Mouse (Mus musculus): ENCODE measurements around the gene Pigs. TPM values are rescaled to one million over a fixed set of nuclear protein-coding genes. Genes with fewer than 3 reads are reported as not detected.
A peak's percentile ranks its signal among the peaks of the same experiment; 100 is the strongest.

Pigs gene
- polyA plus RNA-seq, 1 experiment from 2014 or later = 83.9 TPM

DNA sequence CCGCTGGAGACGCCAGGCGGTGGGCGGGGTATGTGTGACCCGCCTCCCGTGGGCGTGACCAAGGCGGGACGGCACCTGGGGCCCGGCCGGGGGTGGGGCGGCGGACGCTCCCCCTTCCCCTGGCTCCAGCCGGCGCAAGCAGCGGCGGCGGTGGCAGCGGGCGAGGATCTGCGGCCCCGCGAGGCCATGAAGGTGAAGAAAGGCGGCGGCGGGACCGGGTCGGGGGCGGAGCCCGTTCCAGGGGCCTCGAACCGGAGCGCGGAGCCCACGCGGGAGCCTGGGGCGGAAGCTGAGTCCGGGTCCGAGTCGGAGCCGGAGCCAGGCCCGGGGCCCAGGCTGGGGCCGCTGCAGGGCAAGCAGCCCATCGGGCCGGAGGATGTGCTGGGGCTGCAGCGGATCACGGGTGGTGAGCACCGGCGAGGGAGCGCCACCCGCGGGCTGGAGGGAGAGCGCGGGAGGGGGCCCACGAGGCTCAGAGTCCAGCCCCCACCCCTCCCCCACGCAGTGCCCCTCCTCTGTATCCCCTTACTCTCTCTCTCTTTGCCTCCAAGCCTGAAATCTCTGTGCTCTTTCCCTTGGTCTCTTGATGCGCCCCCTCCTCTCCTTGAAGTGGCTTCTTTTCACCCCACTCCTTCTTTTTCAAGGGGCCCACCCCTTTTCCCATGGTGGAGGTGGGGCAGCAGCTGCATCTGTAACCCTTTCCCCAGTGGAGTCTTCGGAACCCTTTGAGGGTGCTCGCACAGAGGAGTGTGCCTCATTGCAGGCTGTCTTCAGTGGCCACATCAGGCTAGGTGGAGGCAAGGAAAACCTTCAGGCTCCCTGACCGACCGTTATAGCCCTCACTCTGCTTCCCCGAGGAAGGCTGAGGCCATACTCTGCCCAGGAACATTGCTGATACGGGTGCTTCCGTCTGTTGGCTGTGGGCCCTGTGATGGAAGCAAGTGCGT is 15.4 kb downstream of the Pigs start, which contains the start of gene Unc119:
TSS of gene Unc119 (plus strand) at position 102 of the 947 bp plus-strand sequence.
- peak; percentile 82 for ATAC-seq (ENCODE audit: insufficient number of reproducible peaks, low FRiP score, low TSS enrichment, low read depth)
- Histone ChIP-seq H3K4me2 (peak within 1 kb of the TSS; percentile 78), H3K4me3 (peak within 1 kb of the TSS; percentile 93), H3K27ac (peak within 1 kb of the TSS; percentile 90), H3K36me3 (peaks cover 39% of the 10 kb centered on the region), H3K27me3 (no peaks in the 10 kb centered on the region), H3K9ac (peak within 1 kb of the TSS; percentile 89), H3K4me1 (peaks cover 37% of the 10 kb centered on the region), H3K9me3 (no peaks in the 10 kb centered on the region)
- under 1% methylated on average over 61 of the region's 66 CpGs for WGBS

DNA sequence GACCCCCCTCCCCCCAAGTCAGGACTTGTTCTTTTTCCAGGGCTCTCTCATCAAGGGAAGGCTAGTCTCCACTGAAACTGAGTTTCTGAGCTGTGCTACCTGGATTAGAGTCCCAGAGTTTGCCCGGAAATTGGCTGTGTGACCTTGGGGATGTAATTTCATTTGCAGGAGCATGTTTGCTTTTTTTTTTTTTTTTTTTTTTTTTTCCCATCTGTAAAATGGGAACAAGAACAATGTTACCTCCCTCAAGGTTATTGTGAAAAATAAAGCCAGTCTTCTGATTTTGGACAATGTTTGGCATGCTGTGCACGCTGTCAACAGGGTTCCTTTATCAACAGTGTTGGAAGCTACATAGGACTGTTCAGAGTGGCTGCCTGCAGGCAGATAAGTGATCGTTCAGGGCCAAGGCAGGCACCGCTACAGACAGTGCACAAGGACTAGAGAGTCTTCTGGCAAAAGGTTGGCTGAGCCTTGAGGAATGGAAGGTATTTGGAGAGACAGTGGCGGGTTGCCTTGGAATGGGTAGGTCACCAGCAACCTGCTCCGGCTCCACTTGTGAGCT is 16.2 kb downstream of the Pigs start:
- WGBS = 61% methylated on average over 6 of the region's 6 CpGs
- no peak for ATAC-seq (ENCODE audit: insufficient number of reproducible peaks, low FRiP score, low TSS enrichment, low read depth)

DNA sequence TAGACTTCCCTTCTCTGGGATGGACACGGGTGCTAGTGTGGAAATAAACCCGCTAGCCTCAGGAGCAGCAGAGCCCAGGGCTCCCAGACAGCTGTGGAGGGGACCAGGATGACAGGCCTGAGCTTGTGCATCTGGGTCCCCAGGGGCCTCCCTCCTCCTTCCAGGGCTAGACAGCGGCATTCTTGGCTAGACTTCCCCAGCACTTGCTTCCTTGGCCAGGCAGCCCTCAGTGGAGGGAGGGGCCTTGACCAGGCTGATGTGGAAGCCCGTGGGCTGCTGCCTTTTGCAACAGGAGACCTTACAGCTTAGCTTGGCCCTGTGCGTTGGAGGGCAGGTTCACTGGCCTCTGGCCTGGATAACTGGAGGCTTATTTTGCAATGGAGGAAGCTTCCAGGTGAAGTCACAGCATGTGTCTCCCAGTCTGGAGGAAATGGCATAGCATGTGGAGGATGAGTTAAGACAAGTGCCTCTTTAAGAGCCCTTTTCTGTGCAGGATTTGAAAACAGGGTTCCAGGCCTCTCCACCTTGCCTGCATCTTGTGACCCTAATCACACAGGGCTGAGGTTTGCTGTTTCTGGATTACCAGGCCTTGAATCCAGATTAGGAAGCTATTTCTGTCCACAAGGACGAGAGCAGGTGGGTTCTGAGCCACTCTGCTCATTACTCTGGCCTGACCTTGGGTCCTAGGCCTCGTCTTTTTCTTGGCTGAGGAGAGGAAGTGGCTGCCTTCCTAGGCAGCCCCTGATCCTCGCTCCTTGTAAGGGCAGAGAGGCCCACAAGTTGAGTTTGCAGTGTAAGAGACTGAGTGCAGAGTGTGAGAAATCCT is 16.9 kb downstream of the Pigs start:
- H3K27ac ChIP-seq = peak overlapping the region; percentile 30
- H3K4me2 ChIP-seq = peak overlapping the region; percentile 26
- H3K27me3 ChIP-seq = no peaks in the 10 kb centered on the region
- H3K36me3 ChIP-seq = peaks cover 29% of the 10 kb centered on the region
- peaks cover 37% of the 10 kb centered on the region for H3K4me1 ChIP-seq
- 49% methylated on average over 8 of the region's 8 CpGs for WGBS
- no peaks in the 10 kb centered on the region for H3K9me3 ChIP-seq
- H3K4me3 ChIP-seq = peak overlapping the region; percentile 93; the same call in 1 of the 2 replicates
- H3K9ac ChIP-seq = no peak overlapping the region
- ATAC-seq (ENCODE audit: insufficient number of reproducible peaks, low FRiP score, low TSS enrichment, low read depth) = no peak

More for the DNA sequence above, 16.2 kb downstream of the Pigs start:
- Histone ChIP-seq H3K4me3 (peak overlapping the region; percentile 93), H3K36me3 (peaks cover 36% of the 10 kb centered on the region), H3K4me1 (peaks cover 37% of the 10 kb centered on the region), H3K9ac (no peak overlapping the region; the same call in 1 of the 2 replicates), H3K4me2 (peak overlapping the region; percentile 78), H3K9me3 (no peaks in the 10 kb centered on the region), H3K27me3 (no peaks in the 10 kb centered on the region), H3K27ac (peak overlapping the region; percentile 90)

DNA sequence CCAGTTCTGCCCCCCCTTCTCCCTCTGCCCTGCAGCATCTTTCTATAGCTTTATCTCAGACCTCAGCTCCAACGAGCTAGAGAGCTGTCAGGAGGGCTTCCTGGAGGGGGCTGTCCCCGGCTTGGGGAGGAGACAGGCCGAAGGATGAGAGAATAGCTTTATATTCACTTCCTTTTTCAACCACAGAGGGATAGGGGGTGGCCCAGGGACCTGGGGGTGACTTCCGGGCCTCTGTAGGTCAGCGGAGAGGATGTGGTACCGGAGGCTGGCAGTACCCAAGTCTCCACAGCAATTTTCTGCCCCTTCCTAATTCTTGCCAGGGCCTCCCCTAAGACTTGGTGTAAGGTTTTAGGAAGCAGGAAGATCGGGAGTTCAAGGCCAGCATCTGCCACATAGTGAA is 17.6 kb downstream of the Pigs start:
- Histone ChIP-seq H3K4me2 (no peak overlapping the region), H3K4me3 (no peak overlapping the region), H3K27ac (no peak overlapping the region), H3K9me3 (no peaks in the 10 kb centered on the region), H3K27me3 (no peaks in the 10 kb centered on the region), H3K9ac (no peak overlapping the region), H3K4me1 (peaks cover 37% of the 10 kb centered on the region), H3K36me3 (peaks cover 23% of the 10 kb centered on the region)
- 71% methylated on average over 7 of the region's 7 CpGs for WGBS
- ATAC-seq (ENCODE audit: insufficient number of reproducible peaks, low FRiP score, low TSS enrichment, low read depth) = no peak

DNA sequence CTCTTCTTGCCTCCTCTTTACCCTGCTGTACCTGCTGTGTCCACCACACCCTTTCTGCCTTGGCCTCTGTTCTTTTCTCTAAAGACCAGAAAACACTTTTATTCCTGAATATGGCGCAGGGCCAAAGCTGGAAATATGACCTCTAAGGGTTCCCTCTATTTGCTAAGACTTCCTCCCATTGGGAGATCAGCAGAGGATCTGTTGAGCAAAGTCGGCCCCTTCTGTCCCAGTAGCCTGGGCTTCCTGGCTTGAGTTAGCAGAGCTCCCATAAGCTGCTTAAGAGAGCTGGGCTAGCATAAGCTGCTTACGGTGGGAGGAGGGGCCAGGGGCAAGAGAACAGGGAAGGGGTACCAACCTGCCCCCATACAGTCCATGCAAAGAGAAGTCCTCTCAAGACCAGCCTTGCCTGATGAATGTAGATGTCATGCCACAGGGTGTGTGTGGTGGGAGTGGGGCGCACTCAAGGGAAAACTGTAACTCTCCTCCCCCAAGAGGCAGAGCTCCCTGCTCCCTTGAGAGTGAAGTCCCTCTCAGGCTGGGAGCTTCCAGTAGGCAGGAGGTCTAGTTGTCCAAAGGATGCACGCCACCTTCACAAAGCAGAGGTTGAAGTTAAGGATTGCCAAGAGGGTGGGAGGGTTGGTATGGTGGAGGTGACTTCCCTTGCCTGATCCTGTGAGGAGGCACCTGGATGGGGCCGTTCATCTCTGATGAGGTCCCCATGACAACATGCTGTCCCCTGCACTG is 18.3 kb downstream of the Pigs start:
- no peak overlapping the region for H3K27ac ChIP-seq
- peaks cover 37% of the 10 kb centered on the region for H3K4me1 ChIP-seq
- 75% methylated on average over 6 of the region's 6 CpGs for WGBS
- H3K9me3 ChIP-seq = no peaks in the 10 kb centered on the region
- no peak for ATAC-seq (ENCODE audit: insufficient number of reproducible peaks, low FRiP score, low TSS enrichment, low read depth)
- H3K4me3 ChIP-seq = no peak overlapping the region
- no peak overlapping the region for H3K9ac ChIP-seq
- peaks cover 16% of the 10 kb centered on the region for H3K36me3 ChIP-seq
- H3K27me3 ChIP-seq = no peaks in the 10 kb centered on the region
- H3K4me2 ChIP-seq = no peak overlapping the region

DNA sequence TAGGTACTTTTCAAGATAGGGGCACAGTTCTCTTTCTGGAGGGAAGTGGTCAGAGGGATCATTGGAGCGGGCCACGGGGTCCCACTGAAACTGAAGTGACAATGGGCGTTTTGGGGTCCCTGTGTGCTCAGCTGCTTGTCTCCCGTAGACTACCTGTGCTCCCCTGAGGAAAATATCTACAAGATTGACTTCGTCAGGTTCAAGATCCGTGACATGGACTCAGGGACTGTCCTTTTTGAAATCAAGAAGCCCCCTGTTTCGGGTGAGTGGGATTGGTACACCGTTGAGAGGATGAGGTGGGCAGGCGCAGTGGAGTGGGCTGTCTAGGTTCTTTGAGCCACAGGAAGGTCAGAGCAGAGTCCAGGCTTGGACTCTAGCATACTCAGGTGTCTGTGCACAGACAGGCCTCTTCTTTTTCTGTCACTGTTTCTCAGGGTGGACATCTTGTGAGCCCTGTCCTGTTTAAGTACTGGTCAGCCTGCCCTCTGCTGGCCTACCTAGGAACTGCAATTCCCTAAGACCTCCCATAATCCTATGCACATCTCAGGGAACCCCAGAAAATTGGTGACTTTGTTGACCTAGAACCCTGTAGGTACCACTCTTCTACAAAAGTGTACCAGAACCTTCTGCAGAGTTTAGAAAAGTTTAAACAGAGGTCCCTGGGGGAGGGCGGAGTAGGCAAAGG is 19.0 kb downstream of the Pigs start:
- Histone ChIP-seq H3K27ac (no peak overlapping the region), H3K36me3 (peaks cover 13% of the 10 kb centered on the region), H3K4me3 (no peak overlapping the region), H3K9me3 (no peaks in the 10 kb centered on the region), H3K4me1 (peaks cover 37% of the 10 kb centered on the region), H3K4me2 (no peak overlapping the region), H3K9ac (no peak overlapping the region), H3K27me3 (no peaks in the 10 kb centered on the region)
- WGBS = 94% methylated on average over 10 of the region's 10 CpGs
- ATAC-seq (ENCODE audit: insufficient number of reproducible peaks, low FRiP score, low TSS enrichment, low read depth) = no peak

DNA sequence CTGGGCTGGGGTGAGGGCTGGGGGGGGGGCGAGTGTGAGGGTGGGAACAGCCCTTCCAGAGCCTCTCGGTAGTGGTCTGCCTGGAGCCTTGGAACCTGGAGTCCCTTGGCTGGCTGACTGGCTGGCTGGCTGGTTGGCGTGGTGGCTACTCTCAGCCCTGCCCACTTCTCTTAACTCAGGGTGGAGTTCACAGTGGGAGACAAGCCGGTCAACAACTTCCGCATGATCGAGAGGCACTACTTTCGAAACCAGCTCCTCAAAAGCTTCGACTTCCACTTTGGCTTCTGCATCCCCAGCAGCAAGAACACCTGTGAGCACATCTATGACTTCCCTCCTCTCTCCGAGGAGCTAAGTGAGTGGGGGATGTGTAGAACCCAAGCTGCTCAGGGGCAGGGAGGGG is 19.7 kb downstream of the Pigs start:
- Histone ChIP-seq H3K36me3 (peaks cover 13% of the 10 kb centered on the region), H3K27ac (no peak overlapping the region), H3K4me1 (peaks cover 37% of the 10 kb centered on the region), H3K27me3 (no peaks in the 10 kb centered on the region), H3K9me3 (no peaks in the 10 kb centered on the region), H3K4me3 (no peak overlapping the region), H3K9ac (no peak overlapping the region), H3K4me2 (no peak overlapping the region)
- no peak for ATAC-seq (ENCODE audit: insufficient number of reproducible peaks, low FRiP score, low TSS enrichment, low read depth)
- WGBS = 81% methylated on average over 9 of the region's 9 CpGs

DNA sequence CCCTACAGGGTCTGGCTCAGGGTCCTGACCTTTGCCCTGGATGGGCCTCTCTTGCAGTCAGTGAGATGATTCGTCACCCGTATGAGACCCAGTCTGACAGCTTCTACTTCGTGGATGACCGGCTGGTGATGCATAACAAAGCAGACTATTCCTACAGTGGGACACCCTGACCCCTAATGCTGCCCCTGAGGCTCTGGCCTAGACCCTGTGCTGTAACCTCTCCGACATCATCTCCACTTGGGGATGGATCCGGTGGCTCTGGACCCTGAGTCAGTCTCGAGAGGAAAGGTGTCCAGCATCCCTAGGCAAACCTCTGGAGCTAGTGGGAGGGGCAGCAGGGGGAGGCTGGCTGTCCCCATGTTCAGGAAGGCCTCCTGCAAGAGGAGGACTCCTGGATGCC is 20.3 kb downstream of the Pigs start:
- Histone ChIP-seq H3K36me3 (peaks cover 13% of the 10 kb centered on the region), H3K27ac (no peak overlapping the region), H3K4me3 (no peak overlapping the region), H3K9ac (no peak overlapping the region), H3K4me1 (peaks cover 37% of the 10 kb centered on the region), H3K9me3 (no peaks in the 10 kb centered on the region), H3K27me3 (no peaks in the 10 kb centered on the region), H3K4me2 (no peak overlapping the region)
- ATAC-seq (ENCODE audit: insufficient number of reproducible peaks, low FRiP score, low TSS enrichment, low read depth) = no peak
- WGBS = 54% methylated on average over 7 of the region's 7 CpGs

DNA sequence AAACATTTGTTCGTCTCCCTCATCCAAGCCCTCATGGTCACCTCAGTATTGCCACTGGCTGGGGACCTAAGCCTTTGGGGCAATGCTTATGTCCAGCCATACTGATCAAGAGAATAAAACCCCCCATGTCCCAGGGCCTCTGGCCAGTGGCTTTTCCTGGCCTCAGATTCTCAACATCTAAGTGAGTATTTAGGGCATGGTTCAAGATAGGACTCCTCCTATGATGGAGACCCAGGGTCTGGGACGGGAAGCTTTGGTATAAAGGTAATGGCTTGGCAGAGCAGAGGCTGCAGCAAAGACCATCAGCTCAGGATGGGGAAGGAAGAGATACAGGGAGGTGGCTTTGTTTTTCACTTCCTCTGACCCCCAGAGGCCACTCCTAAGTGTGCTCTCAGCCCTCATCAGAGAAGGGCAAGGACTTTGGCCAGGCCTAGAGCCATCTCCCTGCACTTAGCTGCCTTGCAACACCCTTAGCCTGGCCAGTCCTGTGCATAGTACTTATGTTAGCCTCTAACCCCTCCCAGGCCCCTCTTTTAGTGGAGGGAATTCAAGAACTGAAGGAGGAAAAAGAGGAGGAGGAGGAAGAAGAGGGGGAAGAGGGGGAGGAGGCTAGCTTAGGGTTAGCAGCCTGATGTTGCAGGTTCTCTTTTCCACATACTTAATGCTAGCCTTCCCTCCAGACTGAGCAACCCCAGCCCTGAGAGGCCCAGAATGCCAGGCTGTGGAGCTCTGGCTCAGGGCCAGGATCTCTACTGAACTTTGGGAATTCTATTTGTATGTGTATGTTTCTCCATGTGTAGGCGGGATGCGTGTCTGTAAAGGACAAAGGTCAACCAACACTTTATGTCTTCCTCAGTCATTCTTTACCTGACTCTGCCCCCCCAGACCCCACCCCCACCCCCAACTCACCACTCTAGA is 21.5 kb downstream of the Pigs start:
- H3K27ac ChIP-seq = no peak overlapping the region
- 73% methylated on average over 4 of the region's 4 CpGs for WGBS
- ATAC-seq (ENCODE audit: insufficient number of reproducible peaks, low FRiP score, low TSS enrichment, low read depth) = no peak

DNA sequence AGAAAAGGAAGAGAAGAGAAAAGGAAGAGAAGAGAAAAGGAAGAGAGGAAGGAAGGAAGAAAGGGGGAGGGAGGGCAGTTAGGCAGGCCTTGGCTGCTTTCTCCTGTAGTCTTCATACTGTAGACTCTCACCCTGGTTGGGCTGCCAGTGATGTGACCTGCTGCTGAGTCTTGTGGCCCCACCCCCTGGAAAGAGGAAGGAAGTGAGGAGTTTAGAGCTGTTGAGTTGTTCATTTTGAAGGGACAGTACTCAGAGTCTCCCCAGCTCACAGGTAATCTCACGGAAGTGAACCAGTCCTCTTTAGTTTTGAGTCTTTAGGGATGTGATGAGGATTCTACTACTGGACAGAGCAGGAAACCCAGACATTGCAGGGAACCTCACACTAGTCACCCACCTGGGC is 24.9 kb downstream of the Pigs start:
- Histone ChIP-seq H3K4me1 (no peaks in the 10 kb centered on the region; the same call in 1 of the 2 replicates), H3K4me2 (no peak overlapping the region), H3K27me3 (no peaks in the 10 kb centered on the region), H3K9me3 (no peaks in the 10 kb centered on the region), H3K9ac (no peak overlapping the region), H3K36me3 (peaks cover 10% of the 10 kb centered on the region), H3K4me3 (no peak overlapping the region), H3K27ac (no peak overlapping the region)
- WGBS = 77% methylated on average over 1 of the region's 1 CpGs
- ATAC-seq (ENCODE audit: insufficient number of reproducible peaks, low FRiP score, low TSS enrichment, low read depth) = no peak

More for the DNA sequence above, 21.5 kb downstream of the Pigs start:
- no peaks in the 10 kb centered on the region for H3K27me3 ChIP-seq
- H3K9me3 ChIP-seq = no peaks in the 10 kb centered on the region
- no peak overlapping the region for H3K9ac ChIP-seq
- no peak overlapping the region for H3K4me3 ChIP-seq
- peaks cover 25% of the 10 kb centered on the region for H3K4me1 ChIP-seq
- H3K36me3 ChIP-seq = peaks cover 13% of the 10 kb centered on the region
- H3K4me2 ChIP-seq = no peak overlapping the region

Data from limb, embryonic 15.5 days (tissue).